Mouse (Mus musculus) brown adipose tissue, adult 24 weeks (tissue): ENCODE results near the gene Rad51c. TPM values are rescaled to one million over a fixed set of nuclear protein-coding genes. Genes with fewer than 3 reads are reported as not detected.
"Not testable (repeated sequence)": the region's sequence is repeated elsewhere in the genome, so short reads cannot be mapped to it uniquely, and the experiment has no call there.

Source experiments
- H3K27ac ChIP-seq: fragments of 200-500 bp; replicated peaks from 2 replicates; pipeline ENCODE4 v1.5.1; 2012; ENCODE audit warnings: low read depth, mild to moderate bottlenecking, low read length
- H3K4me1 ChIP-seq: fragments of 200-500 bp; 2 replicates; pipeline ENCODE4 v1.6.1; 2012; ENCODE audit warnings: low read length, mixed read lengths; ENCODE audit not compliant: control insufficient read depth, insufficient read depth, insufficient read length
- H3K4me3 ChIP-seq: fragments of 200-500 bp; 2 replicates; pipeline ENCODE4 v1.5.1; 2012; ENCODE audit warnings: low read depth, mild to moderate bottlenecking, low read length, moderate library complexity; ENCODE audit not compliant: insufficient read depth
- polyA plus RNA-seq: library from polyadenylated mRNA; stranded (reverse); fragments of >200 nt; gene quantifications from 2 replicates; pipeline ENCODE4 v1.2.4, GENCODE M21; 2012; ENCODE audit not compliant: missing spikeins, insufficient read depth, insufficient read length

Gene Rad51c
- 0.54 TPM in 1 of 2 replicates, not detected in the other for polyA plus RNA-seq

DNA sequence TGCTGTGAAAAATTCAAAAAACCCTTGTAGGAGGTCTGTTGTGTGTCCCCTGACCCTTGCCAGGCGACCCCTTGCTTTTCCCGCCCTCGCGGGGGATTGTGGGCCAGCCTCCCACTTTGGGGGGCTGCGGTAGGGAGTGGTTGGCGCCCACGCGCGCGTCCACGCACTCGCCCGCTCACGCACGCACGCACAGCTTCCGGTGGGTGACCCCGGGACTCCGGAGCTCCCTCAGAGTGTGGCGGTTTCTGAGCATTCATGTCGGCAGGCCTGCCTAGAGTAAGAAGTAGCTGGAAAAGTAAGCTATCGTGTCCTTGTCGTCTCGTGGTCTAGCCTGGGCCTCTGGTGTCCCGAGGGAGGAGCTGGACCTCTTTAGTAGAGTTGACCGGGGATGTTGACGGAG, at the start of gene Rad51c, which contains the start of gene Tex14:
Rad51c (minus strand) TSS at position 79 of the 400 bp plus-strand sequence.
Tex14 (plus strand) TSS at position 190 of the 400 bp plus-strand sequence.
- Histone ChIP-seq H3K4me3 (peak within 1 kb of the TSS; percentile 81), H3K4me1 (no peaks in the 10 kb centered on the region), H3K27ac (peak within 1 kb of the TSS; percentile 85)

DNA sequence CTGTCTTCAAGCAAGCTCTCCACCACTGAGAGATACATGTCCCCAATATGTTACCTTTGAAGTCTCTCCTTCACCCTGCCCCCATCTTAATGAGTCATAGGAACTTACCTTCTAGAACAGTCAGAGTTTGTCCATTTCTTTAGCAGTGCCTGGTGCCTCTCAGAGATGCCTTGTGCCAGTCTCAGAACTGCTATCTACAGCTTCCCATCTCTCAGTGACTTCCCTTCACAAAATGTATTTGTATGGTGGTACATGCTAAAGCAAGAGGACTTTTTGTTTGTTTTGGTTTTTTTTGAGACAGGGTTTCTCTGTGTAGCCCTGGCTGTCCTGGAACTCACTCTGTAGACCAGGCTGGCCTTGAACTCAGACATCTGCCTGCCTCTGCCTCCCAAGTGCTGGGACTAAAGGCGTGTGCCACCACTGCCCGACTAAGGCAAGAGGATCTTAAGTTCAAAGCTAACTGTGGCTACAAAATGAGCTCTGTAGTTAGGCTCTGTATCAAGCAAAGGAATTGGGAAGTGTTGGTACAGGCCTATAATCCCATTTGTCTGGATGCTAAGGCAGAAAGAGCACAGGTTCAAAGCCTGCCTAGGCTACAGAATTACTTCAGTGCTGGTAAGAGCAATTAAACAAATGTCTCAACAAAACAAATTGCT, 49.4 kb upstream of the Rad51c start:
- no peak overlapping the region for H3K4me3 ChIP-seq
- no peaks in the 10 kb centered on the region; the same call in none of the 2 replicates for H3K4me1 ChIP-seq
- H3K27ac ChIP-seq: no peak overlapping the region; the same call in 1 of the 2 replicates

DNA sequence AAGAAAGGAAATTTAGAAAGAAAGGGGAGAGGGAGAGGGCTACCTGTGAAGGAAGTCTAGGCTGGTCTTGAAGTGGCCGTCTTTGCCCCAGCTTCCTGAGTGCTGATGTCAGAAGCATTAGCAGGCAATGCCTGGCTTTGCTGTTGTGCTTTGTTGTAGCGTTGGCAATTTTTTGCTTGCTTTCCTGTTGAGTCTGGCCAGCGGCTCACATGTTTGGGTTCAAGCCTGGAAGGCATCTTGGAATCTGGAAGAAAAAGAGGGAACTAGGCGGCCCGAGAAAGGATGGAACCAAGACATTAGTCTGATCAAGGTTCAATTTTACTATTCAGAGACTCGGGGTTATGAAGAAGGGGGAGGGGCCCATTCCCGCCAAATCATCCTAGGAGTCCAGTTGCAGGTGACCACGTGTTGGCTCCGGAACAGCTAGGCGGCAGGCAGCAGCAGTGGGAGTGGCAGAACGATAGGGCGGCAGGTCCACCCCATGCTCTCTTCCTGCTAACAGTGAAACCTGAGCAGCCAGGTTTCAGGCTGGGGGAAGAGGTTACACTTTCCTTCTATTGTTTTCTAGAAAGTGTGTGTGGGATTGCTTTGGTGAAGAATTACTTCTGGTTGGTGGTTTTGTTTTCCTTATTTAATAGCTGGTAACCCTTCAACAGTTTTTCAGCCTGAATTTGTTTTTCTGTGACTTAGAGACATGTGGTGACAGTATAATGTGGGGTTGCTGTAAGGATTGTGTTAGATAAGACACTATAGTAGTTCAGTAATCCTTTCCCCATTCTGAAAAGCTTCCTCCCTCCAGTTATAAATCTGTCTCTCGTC, 48.7 kb upstream of the Rad51c start:
- Histone ChIP-seq H3K4me3 (no peak overlapping the region), H3K4me1 (no peaks in the 10 kb centered on the region; the same call in none of the 2 replicates), H3K27ac (no peak overlapping the region)

DNA sequence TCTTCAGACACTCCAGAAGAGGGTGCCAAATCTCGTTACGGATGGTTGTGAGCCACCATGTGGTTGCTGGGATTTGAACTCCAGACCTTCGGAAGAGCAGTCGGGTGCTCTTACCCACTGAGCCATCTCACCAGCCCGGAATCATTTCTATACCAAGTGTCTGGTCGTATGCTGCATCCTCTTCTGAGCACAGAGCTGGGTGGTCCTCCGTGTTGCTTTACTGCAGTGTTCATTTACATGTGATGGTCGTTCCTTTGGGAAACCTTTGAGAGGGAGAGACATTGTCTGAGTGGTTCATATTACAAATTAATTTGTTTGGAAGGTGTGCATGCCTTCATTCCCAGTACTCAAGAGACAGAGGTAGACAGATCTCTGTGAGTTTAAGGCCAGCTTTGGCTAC, 48.0 kb upstream of the Rad51c start:
- H3K4me1 ChIP-seq, H3K27ac ChIP-seq, H3K4me3 ChIP-seq: not testable (repeated sequence)

DNA sequence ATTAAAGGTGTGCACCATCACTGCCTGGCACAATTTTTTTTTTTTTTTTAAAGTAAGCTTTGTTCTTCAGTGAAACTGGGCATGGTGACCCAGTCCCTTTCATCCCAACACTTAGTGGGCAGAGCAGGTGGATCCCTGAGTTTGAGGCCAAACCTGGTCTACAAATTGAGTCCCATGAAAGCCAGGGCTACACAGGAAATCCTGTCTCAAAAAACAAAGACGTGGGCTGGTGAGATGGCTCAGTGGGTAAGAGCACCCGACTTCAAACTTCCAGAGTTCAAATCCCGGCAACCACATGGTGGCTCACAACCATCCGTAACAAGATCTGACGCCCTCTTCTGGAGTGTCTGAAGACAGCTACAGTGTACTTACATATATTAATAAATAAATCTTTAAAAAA, 45.1 kb upstream of the Rad51c start:
- H3K4me3 ChIP-seq, H3K27ac ChIP-seq, H3K4me1 ChIP-seq: not testable (repeated sequence)

DNA sequence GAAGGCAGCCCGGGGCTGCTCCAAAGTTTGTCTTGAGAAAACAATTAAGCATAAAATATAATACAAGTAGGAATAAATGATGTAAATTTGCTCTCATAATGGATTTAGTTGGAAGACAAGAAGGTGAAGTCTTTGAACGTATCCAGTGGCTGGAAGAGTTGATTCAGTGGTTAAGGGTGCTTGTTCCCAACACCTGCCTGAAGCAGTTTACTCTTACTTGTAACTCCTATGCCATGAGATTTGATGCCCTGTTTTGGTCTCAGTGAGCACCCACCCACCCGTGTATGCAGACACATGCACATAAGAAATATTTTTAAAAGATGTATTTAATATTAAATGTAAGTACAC, 44.4 kb upstream of the Rad51c start:
- H3K4me3 ChIP-seq: no peak overlapping the region
- 0 out of 2 replicates have a peak overlapping the region, but pooled peaks have one; percentile 6 for H3K27ac ChIP-seq
- H3K4me1 ChIP-seq: no peaks in the 10 kb centered on the region; the same call in none of the 2 replicates

DNA sequence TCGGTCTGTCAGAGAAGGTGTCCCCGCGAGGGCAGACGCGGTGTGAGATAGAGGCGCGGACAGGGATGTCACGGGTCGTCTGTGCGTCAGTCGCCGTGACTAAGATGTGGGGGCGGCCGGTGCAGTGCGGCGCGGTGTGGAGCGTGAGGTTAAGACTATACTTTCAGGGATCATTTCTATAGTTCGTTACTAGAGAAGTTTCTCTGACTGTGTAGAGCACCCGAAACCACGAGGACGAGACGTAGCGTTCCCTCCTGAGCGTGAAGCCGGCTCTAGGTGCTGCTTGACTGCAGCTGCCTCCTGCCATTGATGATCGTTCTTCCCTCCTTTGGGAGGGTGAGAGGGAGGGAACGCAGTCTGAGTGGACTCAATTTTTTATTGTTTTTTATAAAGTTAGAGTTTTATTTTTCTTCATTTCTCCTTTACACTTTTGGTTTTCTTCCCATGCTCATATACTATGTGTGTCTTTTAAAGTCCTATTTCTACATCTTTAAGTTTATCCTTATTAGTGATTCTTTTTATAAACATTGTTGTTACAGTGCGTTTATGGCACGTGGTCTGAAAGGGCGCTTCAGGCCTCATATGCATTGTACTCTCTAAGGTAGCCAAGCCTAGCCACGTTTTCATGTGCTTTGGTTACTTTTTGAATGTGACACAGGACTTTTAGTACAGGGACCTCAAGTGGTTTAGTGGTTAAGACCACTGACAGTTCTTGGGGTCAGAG, 43.9 kb upstream of the Rad51c start:
- H3K27ac ChIP-seq: 0 out of 2 replicates have a peak overlapping the region, but pooled peaks have one; percentile 6
- not testable (repeated sequence) for H3K4me3 ChIP-seq

DNA sequence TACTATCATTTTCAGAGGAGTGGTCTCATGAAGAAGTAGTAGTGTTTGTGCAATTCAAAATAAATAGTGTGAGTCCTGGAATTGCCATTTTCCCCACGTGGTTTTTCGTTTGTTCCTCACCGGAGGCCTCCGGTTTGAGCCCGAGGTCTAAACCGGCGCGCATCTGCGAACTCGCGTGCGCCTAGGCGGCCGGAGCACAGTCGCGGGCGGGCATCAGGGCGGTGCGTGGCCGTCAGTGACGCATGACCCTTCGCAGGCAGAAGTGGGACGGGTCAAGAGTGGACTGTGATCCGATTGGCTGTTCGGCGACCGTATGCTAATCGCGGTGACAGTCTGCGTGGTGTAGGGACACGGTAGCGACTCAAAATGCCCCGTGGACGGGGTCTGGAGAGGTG, 43.3 kb upstream of the Rad51c start:
- H3K4me3 ChIP-seq: peak overlapping the region; percentile 55
- not testable (repeated sequence) for H3K4me1 ChIP-seq, H3K27ac ChIP-seq

More for the DNA sequence above, 43.9 kb upstream of the Rad51c start:
- not testable (repeated sequence) for H3K4me1 ChIP-seq

DNA sequence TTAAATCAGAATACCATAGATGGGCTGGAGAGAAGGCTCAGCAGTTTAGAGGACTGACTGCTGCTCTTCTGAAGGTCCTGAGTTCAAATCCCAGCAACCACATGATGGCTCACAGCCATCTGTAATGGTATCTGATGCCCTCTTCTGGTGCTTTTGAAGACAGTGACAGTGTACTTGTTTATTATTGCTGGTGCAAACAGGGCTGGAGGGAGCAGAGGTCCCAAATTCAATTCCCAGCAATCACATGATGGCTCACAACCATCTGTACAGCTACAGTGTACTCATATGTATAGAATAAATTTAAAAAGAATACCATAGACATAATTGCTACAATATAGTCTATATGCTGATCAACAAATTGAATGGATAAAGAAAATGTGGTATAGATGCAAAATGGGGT, 42.7 kb upstream of the Rad51c start:
- Histone ChIP-seq H3K27ac (no peak overlapping the region), H3K4me1 (no peaks in the 10 kb centered on the region; the same call in 1 of the 2 replicates), H3K4me3 (no peak overlapping the region)

DNA sequence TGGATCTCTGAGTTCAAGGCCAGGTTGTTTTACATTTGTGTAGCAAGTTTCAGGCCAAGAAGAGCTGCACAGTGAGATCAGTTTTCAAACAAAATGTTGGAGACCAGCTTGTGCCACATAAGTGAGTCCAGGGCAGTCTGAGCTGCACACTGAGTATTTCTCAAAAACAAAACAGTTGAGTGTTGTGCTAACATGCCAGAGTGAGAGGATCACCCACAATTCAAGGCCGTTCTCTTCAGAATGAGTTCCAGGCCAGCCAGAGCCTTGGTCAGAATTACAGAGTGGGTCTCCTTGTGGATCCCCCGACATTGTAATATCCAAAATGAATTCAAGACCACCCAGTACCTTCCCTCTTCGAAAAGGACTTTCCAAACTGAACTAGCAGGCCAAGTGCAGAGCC, 41.4 kb upstream of the Rad51c start:
- no peak overlapping the region for H3K4me3 ChIP-seq
- H3K27ac ChIP-seq: no peak overlapping the region
- H3K4me1 ChIP-seq: no peaks in the 10 kb centered on the region; the same call in 1 of the 2 replicates

DNA sequence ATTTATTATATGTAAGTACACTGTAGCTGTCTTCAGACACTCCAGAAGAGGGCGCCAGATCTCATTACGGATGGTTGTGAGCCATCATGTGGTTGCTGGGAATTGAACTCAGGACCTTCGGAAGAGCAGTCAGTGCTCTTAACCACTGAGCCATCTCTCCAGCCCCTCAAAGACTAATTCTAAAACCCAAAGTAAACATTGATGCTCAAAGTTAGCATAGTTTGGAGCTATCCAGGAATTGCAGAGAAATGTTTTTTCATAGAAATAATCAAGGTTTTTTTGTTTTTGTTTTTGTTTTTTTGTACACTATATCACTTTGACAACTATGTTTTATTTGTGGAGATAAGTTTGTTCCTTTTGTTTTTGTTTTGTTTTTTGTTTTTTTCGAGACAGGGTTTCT, 40.8 kb upstream of the Rad51c start:
- not testable (repeated sequence) for H3K4me3 ChIP-seq

DNA sequence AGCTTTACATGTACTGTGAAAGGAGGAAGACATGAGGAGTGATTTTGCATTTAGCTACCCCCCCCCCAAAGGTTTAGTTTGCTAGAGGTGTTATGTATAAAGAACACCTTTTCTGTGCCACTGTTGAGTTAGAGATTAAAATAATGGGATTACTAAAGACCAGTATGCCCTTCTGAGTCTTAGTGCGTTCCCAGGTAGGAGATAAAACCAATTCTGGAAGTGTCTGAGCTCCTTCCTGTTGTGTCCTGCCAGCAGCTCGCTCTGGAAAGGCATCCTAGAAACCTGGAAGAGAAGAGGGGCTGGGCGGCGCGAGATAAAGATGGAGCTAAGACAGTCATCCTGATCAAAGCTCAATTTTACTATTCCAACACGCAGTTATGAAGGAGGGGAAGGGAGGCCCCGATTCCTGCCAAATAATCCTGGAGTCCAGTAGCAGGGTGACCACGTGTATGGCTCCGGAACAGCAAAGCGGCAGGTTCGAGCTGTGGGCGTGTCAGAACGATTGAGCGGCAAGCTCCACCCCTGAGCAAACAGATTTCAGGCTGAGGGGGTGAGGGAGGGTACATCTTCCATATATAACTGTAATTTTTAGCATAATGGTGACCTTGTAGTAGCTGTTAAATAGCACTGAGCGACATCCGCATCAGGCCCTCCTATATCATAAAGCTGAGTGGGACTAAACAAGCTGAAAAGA, 40.1 kb upstream of the Rad51c start:
- H3K27ac ChIP-seq: no peak overlapping the region
- H3K4me1 ChIP-seq: no peaks in the 10 kb centered on the region; the same call in 1 of the 2 replicates
- H3K4me3 ChIP-seq: no peak overlapping the region

More for the DNA sequence above, 40.8 kb upstream of the Rad51c start:
- H3K27ac ChIP-seq, H3K4me1 ChIP-seq: not testable (repeated sequence)

DNA sequence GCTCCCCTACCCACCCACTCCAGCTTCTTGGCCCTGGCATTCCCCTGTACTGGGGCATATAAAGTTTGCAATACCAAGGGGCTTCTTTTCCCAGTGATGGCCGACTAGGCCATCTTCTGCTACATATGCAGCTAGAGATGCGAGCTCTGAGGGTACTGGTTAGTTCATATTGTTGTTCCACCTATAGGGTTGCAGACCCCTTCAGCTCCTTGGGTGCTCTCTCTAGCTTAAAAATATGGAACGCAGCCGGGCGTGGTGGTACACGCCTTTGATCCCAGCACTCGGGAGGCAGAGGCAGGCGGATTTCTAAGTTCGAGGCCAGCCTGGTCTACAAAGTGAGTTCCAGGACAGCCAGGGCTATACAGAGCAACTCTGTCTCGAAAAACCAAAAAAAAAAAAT, 39.3 kb upstream of the Rad51c start:
- not testable (repeated sequence) for H3K4me3 ChIP-seq, H3K27ac ChIP-seq, H3K4me1 ChIP-seq

DNA sequence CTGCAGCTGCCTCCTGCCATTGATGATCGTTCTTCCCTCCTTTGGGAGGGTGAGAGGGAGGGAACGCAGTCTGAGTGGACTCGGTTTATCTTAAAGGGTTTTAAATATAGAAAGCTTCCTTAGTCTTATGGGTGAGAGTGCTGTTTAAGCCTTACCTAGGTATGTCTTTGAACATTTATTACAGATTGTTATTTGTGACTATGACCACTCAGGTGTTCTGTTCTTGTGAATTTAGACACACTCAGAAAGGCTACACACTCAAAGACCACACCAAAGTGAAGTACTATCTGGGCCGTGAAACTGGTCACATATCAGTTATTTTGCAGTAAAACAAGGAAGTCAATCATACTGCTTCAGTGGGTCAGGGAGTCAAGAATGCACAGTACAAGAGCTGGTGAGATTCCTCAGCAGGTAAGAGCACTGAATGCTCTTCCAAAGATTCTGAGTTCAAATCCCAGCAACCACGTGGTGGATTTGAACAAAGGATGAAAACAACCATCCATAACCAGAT, 38.7 kb upstream of the Rad51c start:
- H3K27ac ChIP-seq: peak overlapping the region; percentile 64; the same call in 1 of the 2 replicates
- no peak overlapping the region for H3K4me3 ChIP-seq
- H3K4me1 ChIP-seq: no peaks in the 10 kb centered on the region; the same call in 1 of the 2 replicates
